Mouse (Mus musculus) left cerebral cortex, adult 2 months (tissue): ENCODE measurements at regions not wholly inside any gene's neighbourhood (a gene's known extent, or its start where the extent isn't known, plus 50 kb on each side); places are given as distances from the start of the nearest gene placed in this dataset.

Source experiments
- DNase-seq, 2 experiments: peaks; one replicate each; pipeline ENCODE4 v3.0.0; 2021 to 2022; ENCODE audit warnings: low spot score in 2 of 2, mixed read lengths in 1 of 2; ENCODE audit errors: extremely low spot score in 1 of 2
- H3K27ac ChIP-seq: fragments of 200-600 bp; 2 replicates; pipeline ENCODE4 v1.8.1; 2022
- H3K4me3 ChIP-seq: fragments of 200-600 bp; 2 replicates; pipeline ENCODE4 v1.8.1; 2022
- CTCF ChIP-seq: fragments of 200-600 bp; IDR thresholded peaks from 2 replicates; pipeline ENCODE4 v1.8.1; 2022; ENCODE audit warnings: antibody characterized with exemption, mild to moderate bottlenecking, moderate library complexity
- intact Hi-C: fragments of 180-260 bp; cut with DNase I; formaldehyde crosslinking; loops from one replicate; pipeline ENCODE4 v1.15.1; 2025

DNA sequence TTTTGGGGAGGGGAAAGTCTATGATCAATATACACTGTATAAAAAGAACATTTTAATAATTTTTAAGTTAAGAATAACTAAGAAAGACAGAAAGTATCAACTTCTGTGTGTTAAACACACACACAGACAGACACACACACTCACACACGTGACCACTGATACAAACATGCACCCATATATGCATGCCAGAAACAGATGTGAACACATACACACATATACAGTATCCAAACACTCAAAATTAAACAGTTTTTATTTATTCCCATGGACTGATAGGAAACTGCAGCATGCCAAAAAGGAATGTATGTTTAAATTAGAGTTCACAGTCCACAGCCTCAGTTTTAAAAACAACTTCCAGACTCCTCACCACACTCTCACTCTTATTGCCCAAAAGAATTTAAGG lies 203.4 kb upstream of the Tbl1x start:
- H3K27ac ChIP-seq: no peak overlapping the region
- H3K4me3 ChIP-seq: no peak overlapping the region
- no peak for DNase-seq
- intact Hi-C loops: no loop called here
- no peak for TF ChIP-seq CTCF

DNA sequence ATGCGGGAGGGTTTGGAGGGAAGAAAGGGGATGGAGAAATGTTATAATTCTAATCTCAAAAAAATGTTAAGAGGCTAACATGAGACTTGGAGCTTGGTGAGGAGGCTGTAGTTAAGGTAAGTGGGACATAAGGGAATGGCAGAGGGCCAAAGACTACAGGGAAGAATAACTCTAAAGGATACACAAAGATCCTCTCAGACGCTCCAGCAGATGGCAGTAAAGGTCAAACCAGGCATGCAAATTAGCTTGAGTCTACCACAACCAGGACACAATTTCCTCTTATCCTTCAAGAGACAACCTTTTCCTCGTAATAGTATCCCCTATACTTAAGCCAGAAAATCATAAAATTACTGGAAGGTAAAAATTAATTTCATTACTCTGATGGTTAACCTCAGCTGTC lies 196.4 kb upstream of the Tbl1x start:
- Histone ChIP-seq H3K4me3 (no peak overlapping the region), H3K27ac (no peak overlapping the region)
- DNase-seq: peak; percentile 13 to 17
- intact Hi-C loops: loop anchor here (5.0 kb wide), 3 partner anchors 193 to 408 kb away; no protein-coding TSS in a partner anchor
- peak; percentile 61 for TF ChIP-seq CTCF

- Histone ChIP-seq H3K27ac (no peak overlapping the region), H3K4me3 (no peak overlapping the region)
- DNase-seq: peak in 1 of 2 experiments; percentile 9
- intact Hi-C loops: no loop called here
- TF ChIP-seq CTCF: no peak
Measured at GRCm38 (mm10) chrX:77323644-77324043, 187.2 kb upstream of the Tbl1x start.

- no peak for TF ChIP-seq CTCF
- DNase-seq: no peak
- Histone ChIP-seq H3K27ac (no peak overlapping the region), H3K4me3 (no peak overlapping the region)
- intact Hi-C loops: no loop called here
Measured at GRCm38 (mm10) chrX:77353181-77353580, 157.6 kb upstream of the Tbl1x start.

- TF ChIP-seq CTCF: no peak
- intact Hi-C loops: no loop called here
- no peak overlapping the region for H3K4me3 ChIP-seq
- H3K27ac ChIP-seq: no peak overlapping the region
- DNase-seq: no peak
Measured at GRCm38 (mm10) chrX:77360551-77360950, 150.3 kb upstream of the Tbl1x start.

- TF ChIP-seq CTCF: no peak
- H3K27ac ChIP-seq: no peak overlapping the region
- intact Hi-C loops: no loop called here
- DNase-seq: no peak
- H3K4me3 ChIP-seq: no peak overlapping the region
Measured at GRCm38 (mm10) chrX:77361106-77361505, 149.7 kb upstream of the Tbl1x start.

DNA sequence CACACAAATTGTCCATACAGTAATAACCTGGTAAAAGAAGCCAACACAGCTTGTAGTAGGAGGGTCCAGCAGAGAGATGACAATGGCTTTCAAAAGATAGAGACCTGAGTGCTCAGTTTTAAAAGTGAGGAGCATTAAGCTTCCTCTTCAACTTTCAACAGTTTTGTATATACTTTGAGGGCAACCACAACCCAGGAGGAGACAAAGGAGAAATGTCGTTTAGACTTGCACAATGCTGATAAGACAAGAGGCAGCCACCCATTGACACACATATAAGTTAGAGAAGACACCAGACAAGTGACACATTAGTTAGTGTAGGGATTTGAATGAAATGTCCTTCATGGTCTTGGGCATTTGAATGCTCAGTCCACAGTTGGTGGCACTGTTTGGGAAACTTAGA lies 147.2 kb upstream of the Tbl1x start:
- Histone ChIP-seq H3K27ac (no peak overlapping the region), H3K4me3 (no peak overlapping the region)
- intact Hi-C loops: no loop called here
- no peak for DNase-seq
- no peak for TF ChIP-seq CTCF

- no peak for DNase-seq
- Histone ChIP-seq H3K4me3 (no peak overlapping the region), H3K27ac (no peak overlapping the region)
- no peak for TF ChIP-seq CTCF
- intact Hi-C loops: no loop called here
Measured at GRCm38 (mm10) chrX:77367351-77367750, 143.5 kb upstream of the Tbl1x start.

DNA sequence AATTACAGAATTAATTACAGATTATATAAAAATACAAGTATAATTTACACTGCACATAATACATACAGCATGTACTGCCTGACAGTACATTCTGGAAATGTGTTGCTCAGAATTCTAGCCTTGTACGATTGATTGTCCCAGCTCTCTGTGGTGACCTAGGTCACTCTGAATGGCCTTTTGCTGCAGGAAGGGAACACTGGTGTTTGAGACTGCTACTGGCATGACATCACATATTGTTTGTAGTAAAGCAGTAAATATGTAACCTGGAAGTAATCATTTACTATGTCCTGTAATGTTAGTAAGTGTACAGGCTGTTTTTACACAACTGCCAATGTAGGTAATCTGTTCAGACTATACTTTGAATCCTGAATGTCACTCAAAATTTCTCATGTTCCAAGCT lies 123.5 kb upstream of the Tbl1x start:
- Histone ChIP-seq H3K27ac (no peak overlapping the region), H3K4me3 (no peak overlapping the region)
- TF ChIP-seq CTCF: no peak
- intact Hi-C loops: no loop called here
- DNase-seq: no peak

- no peak overlapping the region for H3K4me3 ChIP-seq
- H3K27ac ChIP-seq: no peak overlapping the region
- no peak for DNase-seq
- TF ChIP-seq CTCF: no peak
- intact Hi-C loops: no loop called here
Measured at GRCm38 (mm10) chrX:77391760-77392446, 118.9 kb upstream of the Tbl1x start.

DNA sequence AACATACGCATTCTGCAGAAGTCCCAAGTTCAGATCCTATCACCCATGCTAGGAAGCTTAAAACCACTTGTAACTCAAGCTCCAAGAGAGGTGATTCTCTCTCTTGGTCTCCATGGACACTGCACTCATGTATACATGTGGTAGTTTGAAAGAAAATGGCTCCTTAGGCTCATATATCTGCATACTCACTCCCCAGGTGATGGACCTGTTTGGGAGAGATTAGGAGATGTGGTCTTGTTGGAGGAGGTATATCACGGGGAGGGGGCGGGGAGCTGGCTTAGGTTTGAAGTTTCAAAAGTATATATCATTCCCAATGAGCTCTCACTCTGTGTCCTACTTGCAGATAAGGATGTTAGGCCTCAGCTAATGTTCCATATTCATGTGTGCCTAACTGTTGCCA lies 103.9 kb upstream of the Tbl1x start:
- DNase-seq: no peak
- no peak for TF ChIP-seq CTCF
- H3K4me3 ChIP-seq: no peak overlapping the region
- H3K27ac ChIP-seq: no peak overlapping the region
- intact Hi-C loops: no loop called here

DNA sequence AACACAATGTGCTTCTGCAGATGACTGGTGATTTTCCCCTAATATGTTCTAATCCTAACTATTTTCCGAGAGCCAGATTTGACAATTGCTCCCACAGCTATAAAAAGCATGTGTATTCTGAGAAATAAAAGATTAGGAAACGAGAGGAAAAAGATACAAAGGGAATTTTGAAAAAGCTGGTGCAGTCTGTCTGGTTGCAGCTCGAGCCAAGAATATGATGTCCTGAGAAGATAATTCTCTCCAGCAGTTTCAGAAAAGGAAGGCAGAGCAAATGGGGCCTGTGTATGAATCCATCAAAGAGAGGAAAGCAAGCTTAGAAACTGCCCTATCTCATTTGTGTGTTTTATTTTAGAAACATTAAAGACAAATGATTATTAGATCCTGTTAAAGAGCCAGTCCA lies 102.9 kb upstream of the Tbl1x start:
- intact Hi-C loops: no loop called here
- no peak overlapping the region for H3K4me3 ChIP-seq
- TF ChIP-seq CTCF: no peak
- H3K27ac ChIP-seq: no peak overlapping the region
- DNase-seq: no peak

GRCm38 (mm10) chrX:77409370-77409769 lies 101.4 kb upstream of the Tbl1x start:
- peak; percentile 18 to 22 for DNase-seq
- no peak overlapping the region for H3K27ac ChIP-seq
- no peak overlapping the region for H3K4me3 ChIP-seq
- intact Hi-C loops: no loop called here
- no peak for TF ChIP-seq CTCF
